Mouse (Mus musculus) layer of hippocampus, adult 2 months (tissue): ENCODE data around the gene Brms1. TPM values are rescaled to one million over a fixed set of nuclear protein-coding genes. Genes with fewer than 3 reads are reported as not detected.

Experiments used
- DNase-seq, 2 experiments: peaks; one replicate each; pipeline ENCODE4 v3.0.0; 2022; ENCODE audit warnings: low spot score in 2 of 2
- H3K27ac ChIP-seq: fragments of 200-600 bp; 2 replicates; pipeline ENCODE4 v1.8.1; 2022
- H3K4me3 ChIP-seq: fragments of 200-600 bp; 2 replicates; pipeline ENCODE4 v1.8.1; 2022; ENCODE audit warnings: mild to moderate bottlenecking
- CTCF ChIP-seq: fragments of 200-600 bp; conservative IDR thresholded peaks from 2 replicates; pipeline ENCODE4 v1.8.1; 2022; ENCODE audit warnings: antibody characterized with exemption, mild to moderate bottlenecking, moderate library complexity
- total RNA-seq, 2 experiments: library from RNA; stranded (reverse); gene quantifications; 2 replicates each; pipeline ENCODE4 v1.2.3; 2021

Gene Brms1
- total RNA-seq, 2 experiments from 2014 or later = 21.4 to 25.3 TPM

DNA sequence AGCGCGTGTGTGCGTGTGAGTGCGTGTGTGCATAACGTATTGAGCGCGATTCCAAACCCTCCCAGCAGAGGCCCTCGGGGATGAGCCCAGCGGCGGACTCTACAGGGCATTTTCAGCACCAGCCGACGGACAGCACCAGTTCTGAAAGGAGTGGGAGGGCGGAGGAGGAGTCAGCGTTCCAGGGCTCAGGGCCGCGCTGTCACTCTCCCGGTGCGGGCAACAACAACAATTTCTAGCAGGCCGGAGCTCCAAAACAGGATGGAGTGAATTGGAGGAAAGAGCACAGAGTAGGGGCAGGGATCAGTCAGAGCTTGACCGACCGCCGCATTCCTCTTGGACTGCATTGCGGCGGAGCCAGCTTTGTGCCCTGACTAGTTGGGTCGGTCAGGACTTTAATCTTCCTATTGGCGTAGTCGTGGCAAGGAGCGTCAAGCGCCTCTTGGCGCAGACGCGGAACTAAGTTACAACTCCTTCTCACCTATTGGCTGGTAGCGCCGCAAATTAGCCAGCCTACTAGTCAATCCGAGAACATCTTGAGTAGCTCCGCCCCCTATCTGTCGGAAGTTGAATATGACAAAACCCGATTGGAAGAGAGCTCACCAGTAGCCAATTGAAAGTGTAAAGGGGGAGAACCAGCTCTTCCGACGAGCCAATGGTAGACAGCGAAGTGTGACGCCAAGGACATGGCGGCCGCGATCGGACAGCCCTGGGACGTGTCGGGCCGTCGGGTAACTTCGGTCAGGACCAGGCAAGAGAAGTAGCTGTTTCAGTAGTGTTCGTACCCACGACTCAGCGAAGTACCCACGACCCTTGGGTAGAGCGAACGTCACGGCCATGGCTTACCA is 47.0 kb downstream of the Brms1 start, which contains the start of gene Yif1a:
TSS of gene Yif1a (plus strand) at position 655 of the 845 bp plus-strand sequence.
- peak within 1 kb of the TSS; percentile 93 for H3K4me3 ChIP-seq
- peak; percentile 65 for TF ChIP-seq CTCF
- DNase-seq = peak; percentile 90 to 98
- peak within 1 kb of the TSS; percentile 91 for H3K27ac ChIP-seq

GRCm38 (mm10) chr19:5089324-5089723 is 48.2 kb downstream of the Brms1 start:
- no peak for DNase-seq
- Histone ChIP-seq H3K27ac (no peak overlapping the region), H3K4me3 (no peak overlapping the region; the same call in 1 of the 2 replicates)
- TF ChIP-seq CTCF = no peak

- no peak for DNase-seq
- Histone ChIP-seq H3K4me3 (no peak overlapping the region), H3K27ac (peak overlapping the region; percentile 97; the same call in 1 of the 2 replicates)
- no peak for TF ChIP-seq CTCF
These were observed 50.9 kb downstream of the Brms1 start for GRCm38 (mm10) chr19:5092083-5092482.

- no peak for TF ChIP-seq CTCF
- Histone ChIP-seq H3K4me3 (peak overlapping the region; percentile 71), H3K27ac (peak overlapping the region; percentile 97)
- DNase-seq = no peak
These were observed 52.5 kb downstream of the Brms1 start for GRCm38 (mm10) chr19:5093481-5094242.

DNA sequence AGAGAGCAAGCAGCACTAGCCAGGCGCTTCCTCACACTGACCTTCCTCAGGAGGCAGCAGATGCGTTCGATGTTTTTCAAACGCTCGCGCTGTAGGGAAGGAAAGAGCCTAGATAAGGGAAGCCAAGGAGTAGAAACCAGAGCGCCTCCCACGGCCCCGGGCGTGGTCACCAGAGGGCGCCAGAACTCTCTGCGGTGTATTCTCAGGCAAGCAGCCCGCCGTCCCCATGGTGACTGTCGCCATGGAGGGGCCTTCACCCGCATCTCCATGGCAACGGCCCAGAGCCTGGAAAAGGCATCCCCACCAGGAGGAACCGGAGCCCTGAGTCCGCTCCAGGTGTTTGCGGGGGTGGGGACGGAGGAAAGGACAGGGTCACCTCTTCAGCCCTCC is 53.1 kb downstream of the Brms1 start:
- H3K4me3 ChIP-seq = peak overlapping the region; percentile 71
- peak overlapping the region; percentile 97 for H3K27ac ChIP-seq
- TF ChIP-seq CTCF = peak; percentile 96
- peak; percentile 98 to 100 for DNase-seq

DNA sequence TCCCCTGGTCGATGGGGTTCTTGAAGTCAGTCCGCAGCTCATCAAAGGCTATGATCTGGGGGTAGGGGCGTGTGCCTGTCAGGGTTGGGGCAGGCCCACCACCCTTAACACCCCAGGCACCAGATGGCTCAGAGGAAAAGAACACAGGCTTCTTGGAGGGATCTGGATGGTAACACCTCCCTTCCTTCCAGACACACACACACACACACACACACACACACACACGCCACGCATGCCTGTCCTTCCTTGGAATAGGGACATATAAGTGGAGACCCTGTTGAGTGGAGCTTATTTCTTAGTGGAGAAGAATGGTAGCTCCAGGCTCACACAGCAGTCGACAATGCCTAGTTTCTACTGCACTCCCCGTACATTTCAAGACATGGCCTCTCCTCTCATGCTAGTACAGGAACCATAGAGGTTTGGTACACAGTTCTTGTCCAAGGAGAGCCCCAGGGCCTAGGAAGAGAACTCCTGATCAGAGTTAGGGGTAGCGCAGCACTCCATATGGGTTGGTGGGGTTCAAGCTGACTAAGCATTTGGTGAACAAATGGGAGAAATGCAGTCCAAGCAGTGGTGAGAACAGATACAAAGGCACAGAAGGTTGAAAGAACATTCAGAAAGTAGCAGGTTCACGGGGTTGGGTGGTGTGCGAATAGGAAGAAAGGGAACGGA is 53.7 kb downstream of the Brms1 start:
- no peak for TF ChIP-seq CTCF
- Histone ChIP-seq H3K27ac (peak overlapping the region; percentile 97), H3K4me3 (peak overlapping the region; percentile 71)
- no peak for DNase-seq

DNA sequence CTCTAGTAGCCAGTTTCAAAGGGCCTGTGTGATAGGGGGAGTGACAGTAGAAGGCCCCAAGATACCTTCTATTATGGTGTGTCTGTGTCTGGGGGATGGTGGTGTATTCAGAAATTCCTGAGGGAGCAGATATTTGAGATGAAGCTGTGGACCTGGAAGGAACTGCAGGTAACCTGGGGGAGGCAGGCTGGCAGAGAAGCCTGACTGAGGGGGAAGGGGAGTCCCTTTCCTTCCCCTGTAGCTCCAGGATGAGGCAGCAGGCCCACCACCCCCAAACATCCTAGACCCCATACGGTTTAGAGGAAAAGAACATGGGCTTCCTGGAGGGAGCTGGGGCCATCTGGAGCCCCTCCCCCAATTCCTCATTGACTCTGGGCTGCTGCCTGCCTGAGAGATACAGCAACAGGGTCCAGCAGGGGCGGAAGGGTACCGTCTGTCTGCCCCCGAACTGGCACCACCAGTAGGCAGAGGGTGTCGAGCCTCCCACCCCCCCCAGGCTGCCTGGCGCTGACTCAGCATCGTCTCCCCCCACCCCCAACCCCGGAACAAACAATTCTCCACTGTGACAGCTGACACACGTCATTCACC is 54.8 kb downstream of the Brms1 start:
- Histone ChIP-seq H3K4me3 (peak overlapping the region; percentile 71), H3K27ac (peak overlapping the region; percentile 97)
- TF ChIP-seq CTCF = 0 out of 2 replicates have a peak, but pooled peaks have one; percentile 4
- peak; percentile 73 to 77 for DNase-seq

DNA sequence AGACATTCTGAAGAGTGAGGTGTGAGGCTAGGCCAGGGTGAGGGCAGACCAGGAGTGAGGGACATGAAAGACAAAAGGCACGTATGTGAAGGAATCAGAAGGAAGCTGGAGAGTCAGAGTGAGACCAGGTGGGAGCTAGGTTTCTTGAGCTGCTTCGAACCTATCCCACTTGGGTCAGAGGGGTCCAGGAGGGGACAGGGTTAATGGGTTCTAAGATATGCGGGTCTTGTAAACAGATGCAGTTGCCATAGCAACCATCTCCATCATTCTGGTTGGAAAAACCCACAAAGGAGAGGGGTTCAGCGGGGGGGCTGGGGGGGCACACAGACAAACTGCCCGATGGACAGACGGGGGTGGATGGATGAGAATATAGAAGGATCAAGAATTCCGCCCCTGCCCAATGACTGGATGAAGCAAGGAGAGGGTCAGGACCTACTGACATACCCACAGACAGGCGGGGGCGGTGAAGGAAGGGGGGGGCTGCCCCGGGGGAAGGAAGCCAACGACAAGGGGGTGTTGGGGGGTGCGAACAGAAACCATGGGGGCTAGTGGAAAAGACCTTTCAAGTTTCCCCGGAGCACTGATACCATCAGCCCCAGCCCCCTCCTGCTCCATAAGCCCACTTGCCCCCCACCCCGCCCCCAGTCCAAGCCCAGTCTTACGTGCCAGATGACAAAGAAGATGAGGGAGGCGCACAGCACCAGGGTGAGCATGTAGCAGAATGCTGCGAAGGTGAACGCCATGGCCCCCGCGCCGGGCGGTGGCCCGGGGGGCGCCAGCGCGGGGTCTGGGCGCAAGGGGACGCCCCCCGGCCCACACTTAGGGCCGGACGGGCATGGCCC is 56.6 kb downstream of the Brms1 start:
- no peak for TF ChIP-seq CTCF
- Histone ChIP-seq H3K27ac (peak overlapping the region; percentile 97), H3K4me3 (peak overlapping the region; percentile 71)
- DNase-seq = no peak

DNA sequence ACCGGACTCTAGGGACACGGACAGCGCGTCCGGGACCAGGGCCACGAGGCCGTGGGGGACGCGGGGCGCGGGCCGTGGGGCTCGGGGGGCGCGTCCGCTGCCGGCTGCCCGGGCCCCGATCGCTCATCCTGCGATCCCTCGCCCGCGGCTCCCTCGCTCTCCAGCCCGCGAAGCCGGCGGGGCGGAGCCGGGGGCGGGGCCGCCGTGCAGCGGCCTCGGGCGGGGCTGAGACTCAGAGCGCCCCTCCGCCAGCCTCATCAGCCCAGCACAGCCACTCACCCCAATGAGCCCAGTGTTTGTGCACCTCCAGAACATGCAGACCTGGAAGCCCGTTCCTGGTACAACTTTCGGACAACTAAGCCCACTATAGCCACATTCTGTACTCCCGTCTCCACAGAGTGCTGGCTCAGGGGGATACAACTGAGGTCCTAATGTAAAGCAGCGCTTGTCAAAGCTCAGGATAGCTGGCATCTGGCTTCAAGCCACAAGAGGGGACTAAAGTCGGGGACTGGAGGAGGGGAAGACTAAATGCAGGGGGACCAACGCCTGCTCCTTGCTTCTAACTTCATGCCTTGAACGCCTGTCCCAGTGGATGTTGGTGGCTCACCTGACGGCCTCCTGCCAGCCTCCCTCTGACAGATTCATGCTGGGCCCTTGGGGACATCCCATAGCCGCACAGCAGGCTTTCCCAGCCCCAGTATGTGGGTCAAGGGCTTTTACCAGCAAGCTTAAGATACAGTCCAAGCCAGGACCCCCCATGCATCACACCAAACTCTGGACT is 57.4 kb downstream of the Brms1 start, which contains the start of gene Cnih2:
TSS of gene Cnih2 (minus strand) at position 159 of the 781 bp plus-strand sequence.
- Histone ChIP-seq H3K4me3 (peak within 1 kb of the TSS; percentile 71), H3K27ac (peak within 1 kb of the TSS; percentile 97)
- TF ChIP-seq CTCF = no peak
- peak in 1 of 2 experiments; percentile 78 for DNase-seq

Other genes with a start within 250 kb of the Brms1 start
- 10 to 100 TPM; 76.1 to 95.4 TPM for gene Rbm4, start 247.5 kb upstream of the Brms1 start, total RNA-seq
- 10 to 100 TPM; 26.6 to 27.2 TPM for gene Gm21992, start 229.7 kb upstream of the Brms1 start, total RNA-seq
- 10 to 100 TPM; 59.5 to 65.9 TPM for gene Rbm14, start 229.7 kb upstream of the Brms1 start, total RNA-seq
- 10 to 100 TPM; 33.9 to 38.8 TPM for gene Ccs, start 202.0 kb upstream of the Brms1 start, total RNA-seq
- 1 to 10 TPM; 1.7 to 2.2 TPM for gene Ccdc87, start 202.0 kb upstream of the Brms1 start, total RNA-seq
- gene Ctsf, start 186.2 kb upstream of the Brms1 start, total RNA-seq = 100 to 1,000 TPM; 108 to 114 TPM
- gene Actn3, start 163.4 kb upstream of the Brms1 start, total RNA-seq = 1 to 10 TPM in 1 of 2 experiments, under 1 TPM in 1; 0.82 to 1.5 TPM
- 10 to 100 TPM; 26.3 to 27.3 TPM for gene Zdhhc24, start 162.7 kb upstream of the Brms1 start, total RNA-seq
- 10 to 100 TPM; 35.9 to 46.3 TPM for gene Bbs1, start 134.7 kb upstream of the Brms1 start, total RNA-seq
- gene Dpp3, start 113.1 kb upstream of the Brms1 start, total RNA-seq = 10 to 100 TPM; 36.6 to 44.2 TPM
- 10 to 100 TPM; 21.4 to 21.9 TPM for gene Peli3, start 98.2 kb upstream of the Brms1 start, total RNA-seq
- gene Mrpl11, start 79.2 kb upstream of the Brms1 start, total RNA-seq = 10 to 100 TPM; 58.8 to 62.8 TPM
- 10 to 100 TPM in 1 of 2 experiments, 1 to 10 TPM in 1; 6.4 to 11.2 TPM for gene Npas4, start 51.0 kb upstream of the Brms1 start, total RNA-seq
- gene Slc29a2, start 17.5 kb upstream of the Brms1 start, total RNA-seq = 10 to 100 TPM; 16.2 to 16.7 TPM
- gene B4gat1, start 2.5 kb upstream of the Brms1 start, total RNA-seq = 100 to 1,000 TPM; 112 to 130 TPM
- 1 to 10 TPM; 4.1 to 7.6 TPM for gene AC124502.3, start 2.5 kb upstream of the Brms1 start, total RNA-seq
- gene Rin1, start 9.1 kb downstream of the Brms1 start, total RNA-seq = 100 to 1,000 TPM; 117 to 119 TPM
- gene Cd248, start 26.7 kb downstream of the Brms1 start, total RNA-seq = 1 to 10 TPM; 3.2 to 3.9 TPM
- gene Tmem151a, start 44.2 kb downstream of the Brms1 start, total RNA-seq = 100 to 1,000 TPM; 112 to 114 TPM
- gene Yif1a, start 47.2 kb downstream of the Brms1 start, total RNA-seq = 10 to 100 TPM; 23.3 to 23.5 TPM
- gene Cnih2, start 57.2 kb downstream of the Brms1 start, total RNA-seq = 100 to 1,000 TPM; 614 to 642 TPM
- gene Rab1b, start 65.7 kb downstream of the Brms1 start, total RNA-seq = 100 to 1,000 TPM; 156 to 169 TPM
- 100 to 1,000 TPM; 223 to 231 TPM for gene Klc2, start 77.2 kb downstream of the Brms1 start, total RNA-seq
- gene Pacs1, start 231.8 kb downstream of the Brms1 start, total RNA-seq = 10 to 100 TPM; 56.4 to 57.4 TPM